Mouse (Mus musculus): ENCODE data around the gene Olfr324.

GRCm38 (mm10) chr11:58640272-58640867 is 45.5 kb downstream of the Olfr324 start, which contains the start of gene Trim58:
- TF ChIP-seq CTCF (IDR thresholded peaks at IDR 0.05; ENCODE audit: borderline replicate concordance, control insufficient read depth, extremely low read depth, insufficient read depth, low read length, poor library complexity) (no peak), POLR2A (IDR thresholded peaks at IDR 0.05; ENCODE audit: control insufficient read depth, extremely low read depth, insufficient read depth, low read length, poor library complexity) (no peak)

Measured in thymus, adult 2 months (tissue).